Mouse (Mus musculus): Measurements from ENCODE around the gene Rexo2.

GRCm38 (mm10) chr9:48466804-48467203 is 13.6 kb downstream of the Rexo2 start:
- TF ChIP-seq CTCF (IDR thresholded peaks at IDR 0.05; ENCODE audit: borderline replicate concordance, insufficient read depth, low read depth, low read length) (peak; percentile 82), POLR2A (IDR thresholded peaks at IDR 0.05; ENCODE audit: borderline replicate concordance, insufficient read depth, low read length) (no peak)
